Mouse (Mus musculus): ENCODE data around the gene Sox1.

GRCm38 (mm10) chr8:12346870-12347269, 48.2 kb upstream of the Sox1 start:
- TF ChIP-seq CTCF (IDR thresholded peaks at IDR 0.05; ENCODE audit: low read depth) (no peak), EP300 (IDR thresholded peaks at IDR 0.05; ENCODE audit: low read depth) (no peak)
